Mouse (Mus musculus): ENCODE data around the gene Gm49368.

DNA sequence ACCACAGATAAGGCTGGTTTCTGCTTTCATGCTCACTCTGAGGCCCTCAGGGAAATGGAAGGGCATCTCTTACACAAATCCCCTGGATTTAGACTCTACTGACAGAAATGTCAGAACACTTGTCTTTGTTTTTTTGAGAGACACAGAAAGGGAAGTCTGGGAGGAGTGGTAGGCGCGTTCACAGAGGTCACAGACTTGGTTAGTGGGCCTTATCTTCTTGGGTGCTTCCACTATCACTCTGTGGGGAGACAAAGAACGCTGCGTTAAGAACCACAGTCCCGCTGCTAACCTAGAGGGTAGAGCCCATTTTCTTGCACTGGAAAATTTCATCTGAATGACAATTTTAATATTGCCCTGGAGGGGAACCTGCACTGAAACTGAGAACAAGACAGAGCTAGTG, 69.7 kb downstream of the Gm49368 start:
- TF ChIP-seq CTCF (conservative IDR thresholded peaks at IDR 0.05; ENCODE audit: low read length): no peak
- no peak for TF ChIP-seq NANOG (IDR thresholded peaks at IDR 0.05; ENCODE audit: borderline replicate concordance, low read length)
